Mouse (Mus musculus): ENCODE data around the gene Olfr551.
"Not testable (repeated sequence)": the region's sequence is repeated elsewhere in the genome, so short reads cannot be mapped to it uniquely, and the experiment has no call there.

Gene Olfr551

GRCm38 (mm10) chr7:102591786-102592185, at the start of gene Olfr551:
Olfr551 (minus strand) TSS chr7:102591886.
- DNase-seq (ENCODE audit: low read depth, low spot score): no peak

- DNase-seq (ENCODE audit: low read depth, low spot score): no peak
These were observed 46.4 kb upstream of the Olfr551 start, which contains the start of gene Olfr554 for GRCm38 (mm10) chr7:102638132-102638531. Olfr554 (plus strand) TSS chr7:102638432.

DNA sequence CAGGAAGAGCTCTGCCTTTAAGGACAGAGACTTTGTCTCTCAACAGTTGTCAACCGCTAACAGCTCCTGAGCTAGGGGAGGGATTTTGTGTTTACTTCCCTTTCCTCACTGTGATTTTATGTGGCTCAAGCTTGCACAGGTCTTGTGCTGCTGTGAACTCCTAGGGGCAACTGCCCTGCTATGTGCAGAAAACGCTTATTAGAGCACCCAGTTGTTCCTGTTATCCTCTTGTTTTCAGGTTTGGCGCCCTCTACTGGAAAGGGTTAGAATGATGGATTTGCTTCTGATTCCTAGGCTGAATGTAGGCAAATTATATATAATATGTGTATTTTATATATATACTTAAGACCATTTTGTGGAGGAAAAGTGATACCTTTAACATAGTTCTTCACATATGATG, 45.0 kb upstream of the Olfr551 start:
- peak; percentile 53 for DNase-seq (ENCODE audit: low read depth, low spot score)

DNA sequence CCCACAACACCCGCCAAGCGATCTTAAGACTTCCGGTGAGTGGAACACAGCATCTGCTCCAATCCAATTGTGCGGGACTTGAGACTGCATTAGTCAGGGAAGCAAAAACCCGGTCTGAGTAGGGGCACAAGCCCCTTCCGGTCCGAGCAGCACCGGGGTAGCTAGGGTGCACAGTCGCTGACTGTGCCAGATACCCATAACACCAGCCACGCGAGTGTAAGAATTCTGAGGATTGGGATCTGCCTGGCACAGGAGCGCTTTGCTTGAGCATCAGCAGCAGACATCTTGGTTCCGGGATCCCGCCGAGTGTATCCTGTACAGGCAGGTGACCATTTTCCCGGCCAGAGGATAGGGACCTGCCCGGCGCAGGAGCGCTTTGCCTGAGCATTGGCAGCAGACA, 28.7 kb upstream of the Olfr551 start:
- DNase-seq (ENCODE audit: low read depth, low spot score): not testable (repeated sequence)

GRCm38 (mm10) chr7:102619608-102620007, 27.9 kb upstream of the Olfr551 start:
- DNase-seq (ENCODE audit: low read depth, low spot score): no peak

- DNase-seq (ENCODE audit: low read depth, low spot score): no peak
These were observed 26.4 kb upstream of the Olfr551 start, which contains the start of gene Olfr553 for GRCm38 (mm10) chr7:102618118-102618517. Olfr553 (minus strand) TSS chr7:102618218.

DNA sequence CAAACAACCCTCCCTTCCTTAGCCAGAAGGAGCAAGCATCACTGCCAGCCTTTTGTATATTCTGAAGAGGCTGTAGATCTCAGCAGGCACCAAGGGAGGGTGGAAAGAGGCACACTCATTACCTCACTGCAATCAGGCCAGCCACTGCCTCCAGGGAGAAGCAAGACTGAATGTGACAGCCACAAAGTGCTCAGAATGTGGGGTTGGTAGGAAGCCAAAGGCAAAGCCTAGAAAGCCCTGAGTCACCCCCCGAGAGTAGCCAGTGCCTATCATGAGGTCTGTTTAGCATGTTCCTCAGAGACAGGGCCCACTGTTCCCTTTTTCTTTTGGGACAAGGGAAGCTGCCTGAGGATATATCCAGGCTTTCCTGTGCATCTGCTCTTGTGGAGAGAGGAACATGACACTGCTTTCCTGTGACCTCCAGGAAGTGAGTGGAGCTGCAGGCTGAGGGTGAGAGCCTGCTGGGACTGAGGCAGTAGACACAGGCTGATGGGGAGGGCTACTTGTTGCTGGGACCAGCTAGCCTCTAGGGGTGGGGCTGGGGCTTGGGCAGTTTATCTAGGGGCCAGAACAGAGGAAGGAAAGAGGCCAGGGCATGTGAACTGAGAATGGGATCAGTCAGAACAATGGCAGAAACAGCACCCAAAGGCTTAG, 5.8 kb upstream of the Olfr551 start, which contains the start of gene Olfr552:
Gene Olfr552, plus strand, starts transcription at position 393 of the 654 bp plus-strand sequence.
- DNase-seq (ENCODE audit: low read depth, low spot score): no peak

GRCm38 (mm10) chr7:102575998-102576397, 15.7 kb downstream of the Olfr551 start:
- DNase-seq (ENCODE audit: low read depth, low spot score): no peak

- DNase-seq (ENCODE audit: low read depth, low spot score): no peak
These were observed 18.4 kb downstream of the Olfr551 start for GRCm38 (mm10) chr7:102573174-102573830.

- DNase-seq (ENCODE audit: low read depth, low spot score): no peak
These were observed 20.5 kb downstream of the Olfr551 start, which contains the start of gene Olfr550 for GRCm38 (mm10) chr7:102571142-102571541. Olfr550 (plus strand) TSS chr7:102571442.

- peak; percentile 20 for DNase-seq (ENCODE audit: low read depth, low spot score)
These were observed 25.5 kb downstream of the Olfr551 start for GRCm38 (mm10) chr7:102566219-102566618.

- DNase-seq (ENCODE audit: low read depth, low spot score): peak; percentile 94
These were observed 26.4 kb downstream of the Olfr551 start, which contains the start of gene Trim21 for GRCm38 (mm10) chr7:102564999-102565997. Trim21 (minus strand) TSS chr7:102565486.

GRCm38 (mm10) chr7:102553279-102553678, 38.4 kb downstream of the Olfr551 start:
- DNase-seq (ENCODE audit: low read depth, low spot score): peak; percentile 43

DNA sequence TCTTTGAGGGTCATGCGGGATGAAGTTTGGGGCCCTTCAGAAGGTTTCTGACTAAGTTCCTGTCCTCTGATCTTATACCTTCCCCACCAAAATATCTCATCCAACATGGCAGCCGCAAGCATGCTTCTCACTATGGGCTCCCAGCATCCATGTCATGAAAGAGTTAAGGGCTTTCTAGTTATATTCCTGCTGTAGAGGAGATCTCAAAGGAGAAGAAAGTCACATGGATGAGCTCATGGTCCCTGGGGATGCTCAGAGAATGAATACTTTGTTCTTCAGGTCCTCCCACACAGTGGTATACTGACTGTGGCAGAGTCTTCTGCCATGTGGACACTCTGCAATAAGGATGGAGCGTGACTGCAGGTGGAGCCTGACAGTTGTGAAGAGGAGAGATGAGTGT, 42.1 kb downstream of the Olfr551 start, which contains the start of gene Olfr549:
Gene Olfr549, plus strand, starts transcription at position 301 of the 400 bp plus-strand sequence.
- DNase-seq (ENCODE audit: low read depth, low spot score): no peak

DNA sequence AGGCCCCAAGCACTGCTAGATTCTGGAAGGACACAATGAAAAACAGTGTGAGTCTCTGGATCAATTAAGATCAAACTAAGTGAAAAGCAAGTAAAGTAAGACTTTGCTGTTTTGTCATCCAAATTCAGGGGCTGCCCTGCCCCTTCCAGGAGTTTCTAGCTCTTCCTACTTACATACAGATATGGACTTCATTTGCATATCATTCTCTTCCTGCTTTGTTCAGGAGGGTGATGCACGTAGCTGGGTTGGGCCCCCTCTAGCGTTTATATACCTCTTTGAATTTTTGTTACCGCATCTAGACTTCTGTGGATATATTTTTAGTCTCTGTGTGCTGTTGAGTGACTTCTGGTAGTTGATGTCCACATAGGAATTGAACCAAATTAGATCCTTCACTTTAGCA, 50.4 kb downstream of the Olfr551 start:
- no peak for DNase-seq (ENCODE audit: low read depth, low spot score)

DNA sequence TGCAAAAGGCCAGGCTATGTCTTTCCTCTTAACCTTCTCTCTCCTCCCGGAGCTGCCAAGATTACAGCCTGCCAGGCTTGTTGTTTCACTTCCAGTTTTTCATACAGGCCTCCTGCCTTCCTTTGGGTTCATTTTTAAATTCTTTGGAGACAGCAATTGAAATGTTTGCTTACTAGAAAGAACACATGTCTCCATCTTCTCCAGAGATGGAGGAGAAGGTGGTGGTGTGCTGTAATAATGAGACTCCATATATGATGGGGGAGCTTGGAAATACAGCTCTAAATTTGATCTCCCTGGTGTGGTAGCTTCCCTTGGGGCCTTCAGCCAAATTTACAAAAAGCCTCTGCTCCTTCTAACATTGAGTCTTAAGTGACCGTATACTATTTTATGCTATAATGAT, 51.1 kb downstream of the Olfr551 start, which contains the start of gene Olfr548-ps1:
Gene Olfr548-ps1, plus strand, starts transcription at position 301 of the 400 bp plus-strand sequence.
- DNase-seq (ENCODE audit: low read depth, low spot score): no peak

DNA sequence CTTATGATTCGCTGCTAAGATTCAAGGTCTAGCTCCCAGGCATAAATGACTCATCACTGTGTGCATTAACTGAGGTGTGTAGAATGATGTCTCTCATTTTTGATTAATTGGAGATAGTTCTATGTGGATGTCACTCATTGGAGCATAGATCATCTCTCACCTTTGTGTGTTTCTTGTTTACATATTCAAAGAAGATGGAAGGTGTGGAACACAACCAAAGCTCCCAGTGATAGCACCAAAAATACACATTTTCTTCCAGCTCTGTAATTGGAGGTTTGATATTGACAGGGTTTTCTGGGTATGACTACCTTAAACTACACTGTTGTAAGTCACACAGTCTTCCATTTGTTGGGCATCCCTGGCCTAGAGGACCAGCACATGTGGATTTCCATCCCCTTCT, 57.2 kb downstream of the Olfr551 start, which contains the start of gene Olfr547:
Gene Olfr547, plus strand, starts transcription at position 301 of the 400 bp plus-strand sequence.
- no peak for DNase-seq (ENCODE audit: low read depth, low spot score)

All from A20 (cell line).